Mouse (Mus musculus) forelimb bud, embryonic 11.5 days (tissue): ENCODE data around the gene Abi3.
"Not testable (repeated sequence)": the region's sequence is repeated elsewhere in the genome, so short reads cannot be mapped to it uniquely, and the experiment has no call there.

ENCODE experiments used
- DNase-seq: peaks from one replicate; pipeline ENCODE4 v3.0.0-alpha.2; 2012; ENCODE audit warnings: low read depth, low spot score

The Abi3 gene

DNA sequence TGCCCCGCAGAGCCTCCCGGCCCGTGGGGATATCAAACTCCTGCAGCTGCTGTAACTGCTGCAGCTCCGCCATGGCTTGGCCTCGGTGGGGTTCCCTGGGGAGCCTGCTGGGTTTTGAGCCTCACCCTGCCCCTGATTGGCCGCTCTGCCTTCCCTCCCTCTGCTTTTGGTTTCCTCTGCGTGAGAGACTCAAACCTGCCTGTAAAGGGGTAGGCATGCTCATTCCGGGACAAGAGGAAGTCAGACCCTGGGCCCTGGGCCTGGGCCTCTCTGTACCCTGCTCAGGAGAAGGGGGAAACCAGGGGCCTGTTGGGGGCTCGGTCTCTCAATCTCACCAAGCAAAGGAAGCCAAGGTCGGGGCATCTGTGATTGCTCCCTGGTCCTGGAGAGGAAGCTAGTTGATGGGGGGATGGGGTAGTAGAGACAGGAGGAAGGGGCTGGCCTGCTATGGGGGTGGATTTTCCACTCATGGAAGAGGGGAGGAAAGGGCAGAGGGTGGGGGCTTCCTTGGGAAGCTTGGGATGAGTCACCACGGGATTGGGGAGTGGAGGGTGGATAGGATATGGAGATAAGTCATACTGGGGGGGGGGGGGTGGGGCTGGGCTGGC, at the start of gene Abi3:
Gene Abi3, minus strand, starts transcription at position 403 of the 608 bp plus-strand sequence.
- DNase-seq = no peak

- no peak for DNase-seq
Measured at GRCm38 (mm10) chr11:95890462-95891051, 48.3 kb upstream of the Abi3 start.

GRCm38 (mm10) chr11:95879861-95880260, 37.6 kb upstream of the Abi3 start:
- DNase-seq = not testable (repeated sequence)

- DNase-seq = peak; percentile 75
Measured at GRCm38 (mm10) chr11:95876296-95876695, 34.0 kb upstream of the Abi3 start.

DNA sequence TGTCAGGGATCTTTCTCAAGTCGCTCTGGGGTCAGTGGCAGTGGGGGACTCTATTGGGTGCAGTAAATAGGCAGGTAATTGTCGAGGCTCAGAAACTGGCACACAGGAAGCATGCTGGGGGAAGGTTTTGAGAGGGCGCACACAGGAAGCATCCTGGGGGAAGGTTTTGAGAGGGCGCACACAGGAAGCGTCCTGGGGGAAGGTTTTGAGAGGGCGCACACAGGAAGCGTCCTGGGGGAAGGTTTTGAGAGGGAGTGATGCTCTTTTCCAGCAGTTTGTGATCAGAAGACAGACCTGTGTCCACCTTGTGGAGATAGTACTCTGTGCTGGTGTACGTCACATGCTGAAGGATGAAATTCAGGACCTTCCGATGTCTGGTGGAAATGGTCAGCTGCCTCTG, 33.5 kb upstream of the Abi3 start:
- no peak for DNase-seq

DNA sequence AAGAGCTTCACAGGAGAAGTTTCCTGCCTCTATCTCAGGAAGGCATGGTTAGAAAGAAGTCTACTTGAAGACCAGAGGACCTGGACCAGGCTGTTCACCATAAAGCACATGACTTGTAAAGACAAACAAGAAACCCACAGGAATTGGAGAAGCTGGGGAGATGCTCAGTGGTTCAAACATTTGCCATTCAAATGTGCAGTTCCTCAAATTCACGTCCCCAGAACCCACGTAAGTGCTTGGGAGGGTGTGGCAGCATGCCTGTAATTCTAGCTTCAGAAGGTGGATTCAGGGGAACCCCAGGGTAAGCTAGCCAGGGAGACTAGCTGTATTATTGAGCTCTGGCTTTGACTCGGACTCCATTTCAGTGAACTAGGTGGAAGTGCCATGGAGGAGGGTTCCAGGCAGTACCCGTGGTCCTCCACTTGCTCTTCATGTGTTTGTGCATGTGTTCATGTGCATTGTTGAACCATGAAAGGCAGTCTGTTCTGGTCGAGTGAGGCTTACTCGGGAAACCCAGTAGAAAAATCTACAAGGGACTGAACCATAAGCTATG, 27.7 kb upstream of the Abi3 start:
- DNase-seq = no peak

GRCm38 (mm10) chr11:95869442-95869841, 27.2 kb upstream of the Abi3 start:
- no peak for DNase-seq

- no peak for DNase-seq
Measured at GRCm38 (mm10) chr11:95861397-95861796, 19.1 kb upstream of the Abi3 start.

- DNase-seq = no peak
Measured at GRCm38 (mm10) chr11:95860071-95860490, 17.8 kb upstream of the Abi3 start.

- peak; percentile 78 for DNase-seq
Measured at GRCm38 (mm10) chr11:95859468-95859855, 17.2 kb upstream of the Abi3 start.

DNA sequence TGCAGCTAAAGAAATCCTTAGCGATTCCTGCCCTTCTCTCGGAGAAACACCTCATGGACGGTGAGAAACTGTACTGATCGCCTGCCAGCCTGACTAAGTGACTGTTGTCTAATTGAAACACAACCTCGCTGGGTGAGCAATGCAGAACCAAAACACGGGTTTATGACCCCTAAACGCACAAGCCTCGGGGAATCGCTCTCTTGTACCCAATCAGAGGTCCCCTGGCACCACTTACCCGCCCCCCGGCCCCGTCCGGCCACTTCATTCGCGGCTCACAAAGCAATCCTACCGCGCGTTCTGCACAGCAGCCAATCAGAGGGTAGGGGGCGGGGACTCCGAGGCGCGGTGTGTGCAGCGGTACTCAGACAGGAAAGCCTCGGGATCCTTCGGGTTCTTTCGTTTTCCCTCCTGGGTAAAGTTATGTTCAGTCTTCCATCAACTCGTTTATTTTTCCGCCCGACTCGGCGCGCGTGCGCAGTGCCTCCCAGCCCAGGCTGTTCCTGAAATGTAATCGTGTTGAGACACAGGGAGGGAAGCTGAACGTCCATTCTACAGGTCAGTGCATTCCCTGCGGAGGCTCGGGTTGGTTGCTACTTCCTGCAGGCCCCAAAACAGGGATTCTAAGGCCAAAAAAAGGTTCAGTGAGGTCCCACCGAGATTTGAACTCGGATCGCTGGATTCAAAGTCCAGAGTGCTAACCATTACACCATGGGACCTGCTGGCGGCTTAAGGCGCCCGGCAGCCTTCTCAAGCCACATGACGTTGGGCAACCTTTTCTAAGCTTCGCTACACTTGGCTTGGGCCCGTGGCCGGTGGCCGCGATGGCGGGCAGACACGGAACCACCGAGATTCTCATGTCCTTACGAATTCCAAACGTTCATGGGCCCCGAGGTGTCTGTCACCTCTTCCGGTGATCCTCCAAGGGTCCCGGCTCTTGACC, 16.5 kb upstream of the Abi3 start:
- peak; percentile 97 for DNase-seq

- no peak for DNase-seq
Measured at GRCm38 (mm10) chr11:95857716-95858527, 15.6 kb upstream of the Abi3 start.

DNA sequence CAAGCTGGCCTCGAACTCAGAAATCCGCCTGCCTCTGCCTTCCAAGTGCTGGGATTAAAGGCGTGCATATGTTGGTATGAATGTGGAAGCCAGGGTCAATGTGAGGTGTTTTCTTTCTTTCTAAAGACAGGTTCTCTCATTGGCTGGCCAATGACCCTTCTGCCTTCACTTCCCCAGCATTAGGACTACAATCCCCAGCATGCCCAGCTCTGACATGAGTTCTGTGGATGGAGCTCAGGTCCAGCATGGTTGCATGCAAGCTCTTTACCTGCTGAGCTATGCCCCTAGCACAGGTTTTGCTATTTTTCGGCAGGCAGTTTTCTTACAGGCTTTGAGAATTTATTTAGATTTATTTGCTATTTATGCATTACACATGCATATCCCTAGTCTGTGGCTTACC, 15.0 kb upstream of the Abi3 start:
- no peak for DNase-seq

DNA sequence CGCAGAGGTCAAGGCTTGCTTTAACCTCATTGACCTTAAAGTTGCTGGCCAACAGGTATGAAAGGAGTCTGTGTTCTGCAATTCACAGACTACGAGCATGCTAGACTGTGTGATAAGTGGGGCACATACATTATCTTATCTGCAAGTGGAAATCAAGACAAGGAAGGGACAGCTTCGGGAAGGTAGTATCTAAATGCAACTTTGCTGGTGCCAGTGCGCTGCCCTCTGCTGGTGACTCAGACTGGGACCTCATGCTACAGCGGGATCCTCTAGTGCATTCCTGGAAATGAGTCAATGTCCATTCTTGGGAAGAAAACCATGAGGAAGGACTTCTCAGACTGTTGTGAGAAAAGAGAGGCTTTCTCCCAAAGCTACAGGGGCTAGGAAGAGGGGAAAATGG, 11.4 kb upstream of the Abi3 start:
- DNase-seq = no peak

DNA sequence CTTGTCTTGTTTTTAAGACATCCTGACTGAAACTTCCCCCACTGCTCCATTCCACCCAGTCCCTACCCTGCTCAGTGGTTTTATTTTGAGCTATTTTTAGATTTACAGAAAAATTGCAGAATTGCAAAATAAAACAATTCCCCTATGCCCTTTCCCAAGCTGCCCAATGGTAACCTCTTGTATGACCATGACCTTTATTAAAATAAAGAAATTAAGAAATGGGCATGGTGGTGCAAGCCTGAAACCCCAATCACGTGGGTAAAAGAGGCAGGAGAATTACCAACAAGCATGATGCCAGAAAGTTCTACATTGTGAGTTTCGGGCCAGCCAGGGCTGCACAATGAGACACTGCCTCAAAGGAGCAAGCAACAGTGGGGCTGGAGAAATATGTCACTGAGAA, 8.6 kb upstream of the Abi3 start:
- DNase-seq = no peak

DNA sequence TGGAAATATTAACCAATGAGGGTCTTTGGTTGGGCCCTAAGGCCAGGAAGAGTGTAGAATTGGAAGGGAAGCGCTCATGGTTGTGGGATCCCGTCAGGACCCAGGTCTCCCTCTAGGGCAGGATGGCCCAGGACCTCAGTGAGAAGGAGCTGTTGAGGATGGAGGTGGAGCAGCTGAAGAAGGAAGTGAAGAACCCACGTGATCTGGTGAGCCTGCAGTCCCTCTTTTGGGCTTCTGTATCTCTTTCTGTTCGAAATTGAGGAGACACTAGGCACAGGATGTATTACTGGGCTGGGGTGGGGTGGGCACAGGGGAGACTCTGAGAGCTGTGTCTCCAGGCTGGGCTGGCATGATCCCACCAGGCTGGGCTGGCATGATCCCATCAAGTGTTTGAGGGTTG, 2.7 kb upstream of the Abi3 start:
- no peak for DNase-seq

DNA sequence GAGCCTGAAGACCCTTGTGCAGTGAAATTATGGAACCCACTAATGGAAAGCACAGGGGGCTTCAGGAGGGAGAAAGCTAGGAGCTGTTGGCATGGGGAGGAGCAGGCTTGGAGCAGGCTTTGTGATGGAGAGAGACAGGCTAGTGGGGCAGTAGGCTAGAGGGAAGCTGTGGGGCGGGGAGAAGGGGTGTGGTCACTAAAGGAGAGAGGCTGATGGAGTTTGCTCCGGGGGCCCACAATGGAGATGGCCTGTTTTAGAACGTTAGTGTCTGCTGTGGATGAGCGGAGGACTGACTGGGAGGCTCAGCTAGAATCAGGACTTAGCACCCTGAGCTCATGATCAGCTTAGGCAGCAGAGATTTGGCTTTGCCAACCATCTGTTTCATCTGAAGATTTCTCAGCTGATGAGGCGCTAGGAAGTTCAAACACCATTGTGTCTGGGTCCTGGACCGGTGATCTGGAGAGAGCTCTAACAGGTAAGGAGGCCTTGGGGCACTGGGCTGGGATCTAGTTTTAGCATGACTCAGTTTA, 1.2 kb upstream of the Abi3 start:
- no peak for DNase-seq

GRCm38 (mm10) chr11:95842953-95843352, 677 bp upstream of the Abi3 start:
- no peak for DNase-seq

- no peak for DNase-seq
Measured at GRCm38 (mm10) chr11:95841498-95841830, 812 bp downstream of the Abi3 start.

DNA sequence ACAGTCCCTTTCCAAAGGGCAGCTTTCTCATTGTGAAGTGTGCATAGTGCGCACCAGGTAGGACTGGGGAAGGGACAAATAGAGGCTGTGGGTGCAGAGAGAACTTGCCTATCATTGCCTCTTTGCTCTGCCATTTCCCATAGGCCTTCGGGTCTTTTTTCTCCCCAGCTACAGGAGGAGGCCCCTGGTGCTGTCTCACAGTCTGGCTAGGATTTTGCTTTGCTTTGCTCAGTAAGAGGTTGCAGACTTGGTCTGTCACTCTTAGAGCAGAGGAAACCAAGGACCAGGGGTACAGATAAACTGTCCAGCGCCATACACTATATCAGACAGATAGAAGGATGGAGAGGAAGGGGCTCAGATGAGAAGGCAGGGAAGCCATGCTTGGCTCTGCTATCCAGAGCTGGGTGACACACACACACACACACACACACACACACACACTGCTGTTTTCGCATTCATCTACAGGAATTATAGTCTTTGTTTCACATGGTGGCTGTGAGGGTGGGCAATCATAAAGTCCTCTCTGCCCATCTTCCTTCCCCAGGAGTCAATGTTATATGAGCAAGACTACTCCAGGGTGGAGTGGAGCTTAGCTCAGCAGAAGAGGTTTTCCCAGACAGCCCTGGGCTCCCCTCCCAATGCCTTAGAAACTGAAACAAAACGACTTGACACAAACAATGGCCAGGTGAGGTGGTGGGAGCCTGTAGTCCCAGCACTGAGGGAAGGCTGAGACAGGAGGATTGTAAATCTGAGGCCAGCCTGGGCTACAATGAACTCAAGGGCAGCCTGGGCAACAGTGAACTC, 1.4 kb downstream of the Abi3 start:
- DNase-seq = no peak
